Mouse (Mus musculus) adrenal gland, adult 8-10 months (tissue): ENCODE data around the gene Olfr372. TPM values are rescaled to one million over a fixed set of nuclear protein-coding genes. Genes with fewer than 3 reads are reported as not detected.

Experiments used
- DNase-seq: peaks from one replicate; pipeline ENCODE4 v3.0.0; 2022
- total RNA-seq, 4 experiments: library from RNA; stranded (reverse); gene quantifications; 2 replicates each; pipeline ENCODE4 v1.2.4; 2022

Olfr372 gene
- total RNA-seq, 4 experiments from 2014 or later = not detected

DNA sequence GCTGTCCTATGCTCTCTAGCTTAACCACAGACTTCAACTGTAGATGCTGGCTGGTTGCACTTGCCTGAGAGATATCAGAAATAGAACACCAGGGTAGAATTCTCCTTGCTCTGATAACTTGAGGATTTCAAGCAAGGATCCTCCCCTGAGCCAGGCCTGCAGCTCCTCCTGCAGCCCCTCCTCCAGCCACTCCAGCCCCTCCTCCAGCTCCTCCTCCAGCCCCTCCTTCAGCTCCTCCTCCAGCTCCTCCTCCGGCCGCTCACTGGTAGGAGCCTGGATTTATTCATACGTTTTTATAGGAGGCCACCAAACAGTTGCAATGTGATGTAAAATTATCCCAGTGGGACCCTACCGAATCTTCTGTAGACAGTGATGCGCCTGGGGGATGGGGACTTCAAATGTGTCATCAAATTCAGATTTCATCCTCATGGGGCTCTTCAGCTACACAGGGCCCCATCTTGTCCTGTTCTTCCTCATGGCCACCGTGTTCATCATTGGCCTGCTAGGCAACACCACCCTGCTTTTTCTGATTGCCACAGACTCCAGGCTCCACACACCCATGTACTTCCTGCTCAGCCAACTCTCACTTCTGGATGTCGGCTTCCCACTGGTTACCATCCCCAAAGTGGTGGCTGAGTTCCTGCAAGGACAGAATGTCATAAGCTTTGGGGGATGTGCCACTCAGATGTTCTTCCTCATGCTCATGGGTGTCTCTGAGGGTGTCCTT is 58.5 kb downstream of the Olfr372 start:
- peak; percentile 28 for DNase-seq

DNA sequence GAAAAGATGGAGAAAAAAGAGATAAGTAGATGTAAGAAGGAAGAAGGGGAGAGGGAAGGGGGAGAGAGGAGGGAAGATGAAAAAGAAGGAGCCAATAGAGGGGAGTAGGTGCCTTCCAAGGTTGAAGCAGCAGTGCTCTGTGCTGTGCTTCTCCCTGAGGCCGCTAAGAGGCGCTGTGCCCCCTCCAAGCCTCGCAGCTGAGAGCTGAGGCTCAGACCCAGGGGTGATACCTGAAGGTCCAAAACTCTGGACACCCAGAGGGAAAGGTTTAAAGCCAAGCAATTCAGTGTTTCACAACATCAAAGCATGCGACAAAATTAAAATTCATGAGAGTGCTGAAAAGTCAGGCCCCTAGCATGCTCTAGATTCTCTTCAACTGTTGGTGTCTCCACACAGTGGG is 64.1 kb downstream of the Olfr372 start:
- DNase-seq = no peak

DNA sequence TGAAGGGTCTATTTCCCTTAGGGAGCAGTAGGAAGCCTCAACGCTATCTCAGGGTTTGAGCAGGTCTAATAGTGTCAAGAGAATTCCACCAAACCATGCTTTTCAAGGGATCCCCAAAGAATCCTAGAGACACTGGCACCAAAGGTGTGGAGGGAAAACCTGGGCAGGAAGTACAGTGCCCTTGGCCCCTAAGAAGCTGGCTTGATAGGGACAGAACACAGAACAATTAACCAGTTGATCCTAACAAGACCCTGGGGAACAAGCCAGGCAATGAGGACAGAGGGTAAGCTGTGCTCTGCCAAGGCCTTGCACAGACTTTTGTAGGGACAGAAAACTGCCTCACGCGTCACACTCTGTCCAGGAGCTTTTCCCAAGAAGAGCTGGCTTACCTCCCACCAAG is 65.7 kb downstream of the Olfr372 start, which contains the start of gene Olfr374:
Gene Olfr374, plus strand, starts transcription at position 301 of the 400 bp plus-strand sequence.
- no peak for DNase-seq

Other genes with a start within 250 kb of the Olfr372 start
- 10 to 100 TPM in 1 of 4 experiments, 1 to 10 TPM in 3; 6.5 to 10.1 (median 8.1) TPM for gene Zfp709, start 159.2 kb upstream of the Olfr372 start, total RNA-seq
- gene Zfp882, start 132.6 kb upstream of the Olfr372 start, total RNA-seq = 1 to 10 TPM; 5.6 to 8.4 (median 7.4) TPM
- gene Zfp617, start 132.6 kb upstream of the Olfr372 start, total RNA-seq = 10 to 100 TPM; 24.9 to 36.5 (median 32.0) TPM
- 10 to 100 TPM; 22.0 to 30.6 (median 27.0) TPM for gene Zfp961, start 90.2 kb upstream of the Olfr372 start, total RNA-seq
- 10 to 100 TPM in 2 of 4 experiments, 1 to 10 TPM in 2; 5.3 to 12.2 (median 8.6) TPM for gene Cyp4f18, start 31.6 kb upstream of the Olfr372 start, total RNA-seq
- gene Olfr373, start 42.0 kb downstream of the Olfr372 start, total RNA-seq = not detected
- not detected for gene Olfr374, start 65.8 kb downstream of the Olfr372 start, total RNA-seq
- gene Tpm4, start 93.8 kb downstream of the Olfr372 start, total RNA-seq = 100 to 1,000 TPM; 133 to 158 (median 140) TPM
- gene Rab8a, start 120.0 kb downstream of the Olfr372 start, total RNA-seq = 10 to 100 TPM; 56.6 to 69.3 (median 61.7) TPM
- under 1 TPM in 1 of 4 experiments, not detected in 3; 0.16 TPM for gene Hsh2d, start 148.4 kb downstream of the Olfr372 start, total RNA-seq
- gene Cib3, start 171.6 kb downstream of the Olfr372 start, total RNA-seq = under 1 TPM in 1 of 4 experiments, not detected in 3; 0.20 TPM
- not detected for gene Gm11034, start 172.4 kb downstream of the Olfr372 start, total RNA-seq
- gene Fam32a, start 178.5 kb downstream of the Olfr372 start, total RNA-seq = 10 to 100 TPM; 57.8 to 69.3 (median 65.2) TPM
- gene Ap1m1, start 198.8 kb downstream of the Olfr372 start, total RNA-seq = 10 to 100 TPM; 51.1 to 67.6 (median 57.4) TPM